Mouse (Mus musculus) olfactory bulb, adult 2 months (tissue): ENCODE measurements around the gene Daam1.

ENCODE experiments used
- CTCF ChIP-seq: fragments of 200-500 bp; IDR thresholded peaks from 2 replicates; pipeline ENCODE4 v1.5.1; 2012; ENCODE audit warnings: low read depth, mild to moderate bottlenecking, low read length, moderate library complexity; ENCODE audit not compliant: insufficient read depth
- POLR2A ChIP-seq: fragments of 200-500 bp; IDR thresholded peaks from 2 replicates; pipeline ENCODE4 v1.6.1; 2012; ENCODE audit warnings: mild to moderate bottlenecking, low read depth, low read length, moderate library complexity; ENCODE audit not compliant: insufficient read depth

- TF ChIP-seq CTCF: no peak
- TF ChIP-seq POLR2A: no peak
Observed at GRCm38 (mm10) chr12:71784666-71785255, 46.1 kb upstream of the Daam1 start.
